Mouse (Mus musculus) lung, embryonic 16.5 days (tissue): ENCODE measurements at regions not wholly inside any gene's neighbourhood (a gene's known extent, or its start where the extent isn't known, plus 50 kb on each side); places are given as distances from the start of the nearest gene placed in this dataset.

Source experiments
- ATAC-seq: fragments of 200-750 bp; cut with Nextera tagmentation; 2 replicates; pipeline ENCODE4 v1.8.0; 2017; ENCODE audit warnings: low read depth, mild to moderate bottlenecking, moderate library complexity
- H3K27ac ChIP-seq: fragments of 300-500 bp; sonication (generic); 2 replicates; pipeline ENCODE4 v1.5.1; 2014; ENCODE audit warnings: mild to moderate bottlenecking, control low read depth, low read length
- H3K27me3 ChIP-seq: fragments of 300-500 bp; sonication (generic); 2 replicates; pipeline ENCODE4 v1.6.1; 2014; ENCODE audit warnings: low read depth, low read length, mixed read lengths; ENCODE audit not compliant: control insufficient read depth, insufficient read depth
- H3K36me3 ChIP-seq: fragments of 300-500 bp; sonication (generic); 2 replicates; pipeline ENCODE4 v1.6.1; 2014; ENCODE audit warnings: low read length; ENCODE audit not compliant: control insufficient read depth, insufficient read depth
- H3K4me1 ChIP-seq: fragments of 300-500 bp; sonication (generic); replicated peaks from 2 replicates; pipeline ENCODE4 v1.6.1; 2014; ENCODE audit warnings: low read length, mixed read lengths; ENCODE audit not compliant: control insufficient read depth, insufficient read depth
- H3K4me2 ChIP-seq: fragments of 300-500 bp; sonication (generic); 2 replicates; pipeline ENCODE4 v1.6.1; 2014; ENCODE audit warnings: low read depth, low read length, control low read depth
- H3K4me3 ChIP-seq: fragments of 300-500 bp; sonication (generic); 2 replicates; pipeline ENCODE4 v1.5.1; 2014; ENCODE audit warnings: mild to moderate bottlenecking, low read length, control low read depth
- H3K9ac ChIP-seq: fragments of 300-500 bp; sonication (generic); 2 replicates; pipeline ENCODE4 v1.6.1; 2014; ENCODE audit warnings: low read length, control low read depth
- H3K9me3 ChIP-seq: fragments of 300-500 bp; sonication (generic); 2 replicates; pipeline ENCODE4 v1.6.1; 2016; ENCODE audit warnings: low read length; ENCODE audit not compliant: control insufficient read depth
- WGBS: fragments of 180-500 bp; shearing (Covaris S2); extraction: QIAGEN DNeasy Blood & Tissue Kit; methylation state at CpG from one replicate; pipeline ENCODE4 v1.1.7; 2014; 5-methylcytosine and 5-hydroxymethylcytosine counted together

DNA sequence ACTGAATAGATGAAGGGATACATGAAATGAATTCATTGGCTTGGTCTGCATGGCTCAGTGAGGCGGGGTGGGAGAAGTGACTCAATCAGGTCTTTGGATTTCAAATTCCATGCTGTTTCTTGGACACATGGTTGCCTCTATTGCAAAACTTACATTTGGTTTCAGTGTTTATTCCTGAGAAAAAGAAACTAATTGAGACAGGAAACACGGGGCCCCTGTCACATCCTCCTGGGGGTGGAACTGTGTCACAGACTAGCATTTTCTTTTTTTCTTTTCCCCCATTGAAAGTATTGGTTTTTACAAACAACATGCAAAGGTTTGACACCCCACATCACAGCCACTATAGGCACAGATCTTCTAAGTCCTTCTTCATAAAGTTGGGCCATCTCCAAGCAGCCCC lies 375.8 kb upstream of the Pik3r1 start:
- no peak for ATAC-seq
- H3K9me3 ChIP-seq, result no peaks in the 10 kb centered on the region
- H3K27me3 ChIP-seq, result no peaks in the 10 kb centered on the region
- H3K4me2 ChIP-seq, result no peak overlapping the region
- no peaks in the 10 kb centered on the region for H3K36me3 ChIP-seq
- WGBS, result 59% methylated on average over 2 of the region's 2 CpGs
- no peak overlapping the region for H3K4me3 ChIP-seq
- H3K9ac ChIP-seq, result no peak overlapping the region
- no peak overlapping the region for H3K27ac ChIP-seq
- H3K4me1 ChIP-seq, result no peaks in the 10 kb centered on the region

DNA sequence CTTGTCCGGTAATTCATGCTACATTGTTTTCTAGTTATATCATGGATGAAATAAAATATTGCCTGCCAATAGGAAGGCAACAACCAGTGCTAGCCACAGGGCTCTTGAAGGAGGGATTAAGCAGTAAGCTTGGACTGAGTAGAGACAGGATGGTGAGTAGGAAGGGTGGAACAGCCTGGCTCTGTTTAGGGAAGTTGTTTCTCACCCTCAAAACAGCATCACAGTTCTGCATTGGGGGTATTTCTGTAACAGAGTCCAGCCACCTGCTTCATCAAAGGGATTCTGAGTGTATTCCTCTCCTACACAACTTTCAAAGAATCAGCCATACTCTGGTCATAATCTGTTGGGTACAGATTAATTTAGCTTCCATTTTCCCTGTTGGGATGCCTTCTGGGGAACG lies 380.0 kb upstream of the Pik3r1 start:
- no peak overlapping the region for H3K4me3 ChIP-seq
- no peaks in the 10 kb centered on the region for H3K36me3 ChIP-seq
- H3K9ac ChIP-seq, result no peak overlapping the region
- no peak overlapping the region for H3K4me2 ChIP-seq
- no peak for ATAC-seq
- H3K4me1 ChIP-seq, result no peaks in the 10 kb centered on the region
- H3K27me3 ChIP-seq, result no peaks in the 10 kb centered on the region
- H3K27ac ChIP-seq, result no peak overlapping the region
- H3K9me3 ChIP-seq, result no peaks in the 10 kb centered on the region
- 82% methylated on average over 2 of the region's 2 CpGs for WGBS

DNA sequence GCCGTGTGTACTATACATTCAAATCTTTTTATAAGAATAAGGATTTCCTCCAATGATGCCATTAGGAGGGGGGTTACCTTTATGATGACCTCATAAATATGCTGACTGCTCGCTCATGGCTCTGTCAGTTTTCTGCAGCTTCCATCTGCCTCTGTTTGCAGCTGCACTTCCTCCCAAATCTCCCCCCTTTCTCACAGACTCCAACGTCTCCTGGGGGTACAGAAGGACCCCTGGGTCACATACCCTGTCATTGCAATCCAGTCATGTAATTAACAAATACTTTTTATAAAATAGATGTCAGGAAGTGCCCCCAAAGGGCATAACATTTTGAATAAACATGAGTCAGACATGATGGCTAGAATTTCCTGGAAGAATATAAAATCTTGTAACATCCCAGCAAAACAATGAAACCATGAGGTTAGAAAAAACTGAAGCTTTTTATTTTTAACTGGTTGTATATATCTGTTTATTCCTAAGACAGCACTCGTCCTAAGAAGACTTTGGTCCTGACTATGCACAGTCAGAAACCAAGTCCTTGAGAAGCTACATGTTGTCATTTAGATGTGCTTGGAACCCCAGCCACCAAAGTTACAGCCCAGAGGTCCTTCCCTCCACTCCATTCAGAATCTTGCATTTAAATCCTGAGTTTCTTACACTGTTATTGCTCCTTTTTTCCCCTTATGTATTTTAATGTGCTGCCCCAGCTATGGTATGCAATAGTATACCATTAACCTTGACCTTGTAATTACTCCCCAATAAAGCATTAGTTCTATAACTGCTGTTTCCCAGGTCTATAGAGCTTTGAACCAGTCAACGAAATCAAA lies 386.0 kb upstream of the Pik3r1 start:
- peaks cover 3% of the 10 kb centered on the region; the same call in 1 of the 2 replicates for H3K4me1 ChIP-seq
- H3K9ac ChIP-seq, result no peak overlapping the region
- 35% methylated on average over 5 of the region's 5 CpGs for WGBS
- no peaks in the 10 kb centered on the region for H3K9me3 ChIP-seq
- H3K4me3 ChIP-seq, result no peak overlapping the region
- H3K27me3 ChIP-seq, result no peaks in the 10 kb centered on the region
- no peaks in the 10 kb centered on the region for H3K36me3 ChIP-seq
- H3K4me2 ChIP-seq, result no peak overlapping the region
- no peak overlapping the region for H3K27ac ChIP-seq
- peak; percentile 51; the same call in 1 of the 2 replicates for ATAC-seq

DNA sequence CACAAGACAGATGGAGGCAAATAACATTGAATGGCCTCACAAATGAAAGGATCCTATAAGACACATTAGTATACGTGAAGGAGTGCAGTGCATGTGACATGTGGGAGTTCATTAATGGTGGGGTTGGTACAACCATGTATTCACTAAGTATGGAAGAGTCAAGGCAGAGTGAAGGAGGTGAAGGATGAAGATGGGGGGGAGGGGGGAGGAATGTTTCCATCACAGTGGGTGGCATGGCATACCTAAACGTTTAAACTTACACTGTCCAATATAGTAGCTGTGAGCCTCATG lies 386.5 kb upstream of the Pik3r1 start:
- Histone ChIP-seq H3K9me3 (no peaks in the 10 kb centered on the region), H3K27ac (no peak overlapping the region), H3K9ac (no peak overlapping the region), H3K27me3 (no peaks in the 10 kb centered on the region), H3K4me1 (peaks cover 3% of the 10 kb centered on the region; the same call in 1 of the 2 replicates), H3K4me2 (no peak overlapping the region), H3K4me3 (no peak overlapping the region), H3K36me3 (no peaks in the 10 kb centered on the region)
- 42% methylated on average over 2 of the region's 2 CpGs for WGBS
- ATAC-seq, result no peak

DNA sequence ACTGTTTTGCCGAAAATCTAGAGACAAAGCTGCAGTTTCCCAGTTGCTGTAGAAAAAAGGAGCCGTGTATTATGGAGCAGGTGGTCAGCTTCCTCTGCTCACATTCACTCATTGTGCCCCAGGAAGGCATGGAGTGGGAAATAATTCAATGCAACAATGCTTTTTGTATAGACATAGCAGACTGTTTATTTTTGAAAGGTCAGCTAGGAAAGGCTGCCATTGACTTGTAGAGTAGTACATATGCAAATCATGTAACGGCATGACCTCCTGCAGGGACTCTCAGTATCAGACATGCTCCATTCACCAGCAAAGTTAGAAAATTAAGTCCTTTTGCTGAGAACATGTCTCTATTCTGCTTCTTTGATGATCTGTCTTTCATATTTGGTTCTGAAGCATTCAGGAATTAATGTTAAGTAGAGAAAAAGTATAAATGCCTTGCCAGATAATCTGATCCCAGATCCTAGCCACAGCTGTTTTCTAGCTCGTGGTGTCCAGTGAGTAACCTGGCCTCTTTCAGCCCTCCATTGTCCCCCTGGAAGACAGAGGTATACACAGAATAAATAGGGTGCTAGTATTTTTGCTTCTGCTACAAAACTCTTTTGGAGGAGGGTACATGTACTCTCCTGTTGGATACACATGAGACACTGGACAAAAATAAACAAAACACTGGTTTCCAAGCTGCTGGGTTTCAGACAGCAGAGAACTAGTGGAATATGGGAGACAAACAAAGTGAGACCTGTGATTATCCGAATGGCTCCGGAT lies 389.5 kb upstream of the Pik3r1 start:
- Histone ChIP-seq H3K4me3 (no peak overlapping the region), H3K4me2 (no peak overlapping the region), H3K9me3 (no peaks in the 10 kb centered on the region), H3K27ac (no peak overlapping the region), H3K27me3 (no peaks in the 10 kb centered on the region), H3K36me3 (no peaks in the 10 kb centered on the region), H3K4me1 (peaks cover 3% of the 10 kb centered on the region), H3K9ac (no peak overlapping the region)
- ATAC-seq, result no peak
- 68% methylated on average over 6 of the region's 6 CpGs for WGBS

DNA sequence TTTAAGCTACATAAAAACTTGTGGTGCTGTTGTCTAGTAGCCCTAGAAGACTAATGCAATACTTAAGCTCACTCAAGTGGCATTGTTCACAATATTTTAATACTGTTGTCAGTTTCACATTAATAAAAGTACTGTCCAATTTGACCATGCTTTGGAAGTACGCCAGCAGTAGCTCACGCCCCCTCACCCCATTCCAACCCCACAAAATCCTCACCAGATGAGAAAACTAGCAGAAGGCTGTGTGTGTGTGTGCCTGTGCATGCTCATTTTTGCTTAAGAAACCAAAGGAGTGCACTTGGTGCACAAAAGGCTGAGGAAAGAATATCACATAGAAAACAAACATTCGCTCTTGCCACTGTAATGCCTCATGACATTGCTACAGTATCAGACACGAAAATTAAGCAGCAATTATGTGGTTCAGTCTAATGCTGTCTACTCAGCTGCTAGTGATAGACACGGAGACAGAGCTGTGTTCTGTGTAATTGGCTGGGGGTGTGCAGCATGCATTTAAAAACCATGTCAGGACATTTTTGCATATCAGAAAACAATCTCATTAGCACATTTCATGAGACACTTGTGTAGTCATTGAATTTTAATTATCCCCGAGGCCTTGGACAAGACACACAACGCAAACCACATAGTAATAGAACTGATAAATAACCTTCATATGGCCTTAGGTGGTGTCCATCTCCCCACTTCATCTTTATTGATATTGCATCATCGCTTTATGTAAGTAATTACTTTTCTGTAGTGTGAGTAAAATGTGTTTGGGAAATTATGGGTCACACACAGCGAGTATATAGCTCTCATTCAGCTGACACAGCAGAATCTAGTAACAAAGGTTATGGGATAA lies 405.6 kb upstream of the Pik3r1 start:
- H3K4me1 ChIP-seq, result no peaks in the 10 kb centered on the region
- 74% methylated on average over 9 of the region's 9 CpGs for WGBS
- no peaks in the 10 kb centered on the region for H3K9me3 ChIP-seq
- no peak overlapping the region for H3K9ac ChIP-seq
- no peaks in the 10 kb centered on the region for H3K36me3 ChIP-seq
- H3K27ac ChIP-seq, result no peak overlapping the region
- H3K4me2 ChIP-seq, result no peak overlapping the region
- H3K4me3 ChIP-seq, result no peak overlapping the region
- no peaks in the 10 kb centered on the region for H3K27me3 ChIP-seq
- no peak for ATAC-seq

DNA sequence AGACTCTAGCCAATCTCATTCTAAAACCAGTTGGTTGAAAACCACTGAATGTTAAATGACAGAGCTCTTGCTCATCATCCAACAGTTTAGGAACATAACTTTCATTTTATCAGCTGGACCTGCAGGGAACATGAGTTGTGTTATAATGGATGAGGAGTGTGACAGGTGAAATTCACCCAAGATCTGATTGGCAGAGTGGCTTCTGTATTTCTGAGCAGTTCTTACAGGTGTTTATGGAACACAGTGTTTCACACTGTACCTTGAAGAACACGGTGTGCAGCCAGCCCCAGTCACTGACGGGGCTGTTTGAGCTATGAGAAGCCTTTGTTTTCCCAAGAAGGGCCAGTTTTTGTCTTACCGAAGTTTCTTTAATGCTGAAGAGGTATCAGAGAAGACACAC lies 406.4 kb upstream of the Pik3r1 start:
- no peak for ATAC-seq
- H3K9me3 ChIP-seq, result no peaks in the 10 kb centered on the region
- no peaks in the 10 kb centered on the region for H3K4me1 ChIP-seq
- no peak overlapping the region for H3K9ac ChIP-seq
- H3K36me3 ChIP-seq, result no peaks in the 10 kb centered on the region
- no peak overlapping the region for H3K27ac ChIP-seq
- no peak overlapping the region for H3K4me2 ChIP-seq
- WGBS, result 64% methylated on average over 3 of the region's 3 CpGs
- H3K4me3 ChIP-seq, result no peak overlapping the region
- no peaks in the 10 kb centered on the region for H3K27me3 ChIP-seq

DNA sequence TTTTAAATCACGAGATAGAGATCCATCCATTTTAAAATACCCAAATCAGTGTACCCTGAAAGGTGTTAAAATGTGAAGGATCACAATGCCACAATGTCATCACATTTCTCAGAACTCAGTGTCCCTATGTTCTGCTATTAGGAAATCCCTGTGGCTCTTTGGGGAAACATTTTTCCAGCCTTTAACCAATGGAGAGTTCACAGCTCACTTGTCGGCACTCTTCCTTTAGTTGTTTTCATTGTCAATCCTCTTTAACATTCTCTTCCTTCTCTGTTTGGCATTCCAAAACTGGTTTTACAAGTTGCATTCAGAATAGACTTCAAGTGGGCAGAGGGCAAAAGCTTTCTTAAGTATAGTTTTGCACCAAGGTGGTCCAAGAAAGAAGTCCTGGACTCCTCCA lies 406.9 kb upstream of the Pik3r1 start:
- no peaks in the 10 kb centered on the region for H3K27me3 ChIP-seq

DNA sequence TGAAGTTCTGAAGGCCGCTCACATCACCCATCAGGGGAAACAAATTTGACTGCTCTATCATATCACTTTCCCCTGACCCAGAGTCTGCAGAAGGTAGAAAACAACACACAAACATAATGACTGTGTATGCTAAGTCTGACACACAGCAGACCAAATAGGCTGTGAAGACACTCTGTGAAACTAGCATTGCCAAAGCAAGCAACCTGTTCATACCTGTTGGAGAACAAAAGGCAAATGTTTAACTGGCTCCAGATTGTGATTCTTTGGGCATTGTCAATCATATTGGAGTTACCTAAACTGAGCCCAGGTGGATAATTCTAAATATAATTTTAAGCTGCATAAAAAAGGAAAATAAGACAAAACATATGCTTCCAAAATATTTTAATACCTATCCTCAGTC lies 407.4 kb upstream of the Pik3r1 start:
- H3K4me3 ChIP-seq, result no peak overlapping the region
- no peaks in the 10 kb centered on the region for H3K9me3 ChIP-seq
- no peak overlapping the region for H3K4me2 ChIP-seq
- no peaks in the 10 kb centered on the region for H3K27me3 ChIP-seq
- no peak for ATAC-seq
- H3K4me1 ChIP-seq, result no peaks in the 10 kb centered on the region
- no peak overlapping the region for H3K9ac ChIP-seq
- no peaks in the 10 kb centered on the region for H3K36me3 ChIP-seq
- 71% methylated on average over 1 of the region's 1 CpGs for WGBS
- H3K27ac ChIP-seq, result no peak overlapping the region

More for the DNA sequence above, 406.9 kb upstream of the Pik3r1 start:
- no peak overlapping the region for H3K9ac ChIP-seq
- WGBS, result 73% methylated on average over 2 of the region's 2 CpGs
- H3K4me2 ChIP-seq, result no peak overlapping the region
- H3K36me3 ChIP-seq, result no peaks in the 10 kb centered on the region
- no peak for ATAC-seq
- no peak overlapping the region for H3K27ac ChIP-seq
- no peaks in the 10 kb centered on the region for H3K4me1 ChIP-seq
- H3K4me3 ChIP-seq, result no peak overlapping the region
- no peaks in the 10 kb centered on the region for H3K9me3 ChIP-seq
